Mouse (Mus musculus) heart, adult 2 months (tissue): ENCODE data around the gene BC030499. TPM values are rescaled to one million over a fixed set of nuclear protein-coding genes. Genes with fewer than 3 reads are reported as not detected.
A peak's percentile ranks its signal among the peaks of the same experiment; 100 is the strongest.

Experiments used
- DNase-seq, 2 experiments: peaks; one replicate each; pipeline ENCODE4 v3.0.0; 2021
- H3K27ac ChIP-seq: fragments of 200-600 bp; 2 replicates; pipeline ENCODE4 v1.8.1; 2022
- H3K27me3 ChIP-seq: fragments of 200-500 bp; 2 replicates; pipeline ENCODE4 v1.6.1; 2012; ENCODE audit warnings: mild to moderate bottlenecking, low read length, inconsistent platforms, mixed read lengths; ENCODE audit not compliant: control insufficient read depth, insufficient read depth
- H3K36me3 ChIP-seq: fragments of 200-500 bp; 2 replicates; pipeline ENCODE4 v1.6.1; 2012; ENCODE audit warnings: low read length, inconsistent platforms; ENCODE audit not compliant: control insufficient read depth, insufficient read depth
- H3K4me1 ChIP-seq: fragments of 200-500 bp; 2 replicates; pipeline ENCODE4 v1.6.1; 2011; ENCODE audit warnings: low read length; ENCODE audit not compliant: control insufficient read depth, insufficient read depth
- H3K4me3 ChIP-seq: fragments of 200-600 bp; 2 replicates; pipeline ENCODE4 v1.8.1; 2022
- H3K79me2 ChIP-seq: fragments of 200-500 bp; replicated peaks from 2 replicates; pipeline ENCODE4 v1.6.1; 2012; ENCODE audit warnings: mild to moderate bottlenecking, inconsistent platforms, low read length, moderate library complexity, mixed read lengths; ENCODE audit not compliant: control insufficient read depth, insufficient read depth
- H3K9ac ChIP-seq: fragments of 200-500 bp; 2 replicates; pipeline ENCODE4 v1.6.1; 2012; ENCODE audit warnings: low read depth, mild to moderate bottlenecking, control low read depth, inconsistent platforms, low read length, mixed read lengths
- CTCF ChIP-seq: fragments of 200-600 bp; IDR thresholded peaks from 2 replicates; pipeline ENCODE4 v1.8.1; 2022; ENCODE audit warnings: antibody characterized with exemption, mild to moderate bottlenecking, moderate library complexity
- EP300 ChIP-seq: fragments of 200-500 bp; IDR thresholded peaks from 2 replicates; pipeline ENCODE4 v1.6.1; 2011; ENCODE audit warnings: low read depth, low read length, control low read depth; ENCODE audit not compliant: insufficient read depth
- POLR2A ChIP-seq: fragments of 200-500 bp; IDR thresholded peaks from 2 replicates; pipeline ENCODE4 v1.6.1; 2011; ENCODE audit warnings: mild to moderate bottlenecking, low read depth, low read length, control low read depth; ENCODE audit not compliant: insufficient read depth
- WGBS: fragments of 180-500 bp; shearing (Covaris S2); methylation state at CpG from one replicate; pipeline ENCODE4 v1.1.7; 2018; 5-methylcytosine and 5-hydroxymethylcytosine counted together
- intact Hi-C: fragments of 180-260 bp; cut with DNase I; formaldehyde crosslinking; loops from one replicate; pipeline ENCODE4 v1.15.1; 2025
- polyA plus RNA-seq: library from polyadenylated mRNA; depleted of rRNA; stranded (reverse); fragments of >200 nt; gene quantifications from 2 replicates; pipeline ENCODE4 v1.2.3, GENCODE M21; 2012
- total RNA-seq, 2 experiments: library from RNA; stranded (reverse); gene quantifications; 2 replicates each; pipeline ENCODE4 v1.2.3; 2021

The BC030499 gene
- total and polyA plus RNA-seq, 3 experiments = 0.37 to 0.75 (median 0.65) TPM

- Histone ChIP-seq H3K27me3 (no peaks in the 10 kb centered on the region), H3K79me2 (no peaks in the 10 kb centered on the region), H3K27ac (no peak overlapping the region), H3K36me3 (no peaks in the 10 kb centered on the region), H3K4me1 (no peaks in the 10 kb centered on the region), H3K9ac (no peak overlapping the region), H3K4me3 (no peak overlapping the region)
- TF ChIP-seq CTCF = no peak
- no peak for TF ChIP-seq EP300
- 92% methylated on average over 6 of the region's 6 CpGs for WGBS
- intact Hi-C loops = no loop called here
- no peak for DNase-seq
Observed at GRCm38 (mm10) chr11:78294585-78294984, 3.9 kb downstream of the BC030499 start.

- intact Hi-C loops = loop anchor here (5.0 kb wide), 1 partner anchor 46 kb away; no protein-coding TSS in a partner anchor
- Histone ChIP-seq H3K4me1 (no peaks in the 10 kb centered on the region), H3K79me2 (no peaks in the 10 kb centered on the region), H3K4me3 (peak overlapping the region; percentile 73), H3K27me3 (no peaks in the 10 kb centered on the region), H3K36me3 (no peaks in the 10 kb centered on the region), H3K9ac (peak overlapping the region; percentile 66), H3K27ac (no peak overlapping the region; the same call in 1 of the 2 replicates)
- TF ChIP-seq POLR2A = no peak
- no peak for TF ChIP-seq EP300
- TF ChIP-seq CTCF = no peak
- 67% methylated on average over 7 of the region's 7 CpGs for WGBS
- no peak for DNase-seq
Observed at GRCm38 (mm10) chr11:78300917-78301316, 10.3 kb downstream of the BC030499 start.

- Histone ChIP-seq H3K9ac (peak within 1 kb of the TSS; percentile 66), H3K27ac (no peak within 1 kb of the TSS; the same call in 1 of the 2 replicates), H3K79me2 (no peaks in the 10 kb centered on the region), H3K4me1 (no peaks in the 10 kb centered on the region), H3K36me3 (no peaks in the 10 kb centered on the region), H3K4me3 (peak within 1 kb of the TSS; percentile 73), H3K27me3 (no peaks in the 10 kb centered on the region)
- peak; percentile 91 to 92 for DNase-seq
- no peak for TF ChIP-seq POLR2A
- no peak for TF ChIP-seq CTCF
- TF ChIP-seq EP300 = no peak
- WGBS = under 1% methylated on average over 49 of the region's 49 CpGs
- intact Hi-C loops = loop anchor here (5.0 kb wide), 1 partner anchor 46 kb away; no protein-coding TSS in a partner anchor
Observed at GRCm38 (mm10) chr11:78301357-78302084, 10.9 kb downstream of the BC030499 start, which contains the start of gene Spag5. Gene Spag5 (plus strand): TSS chr11:78301529.

GRCm38 (mm10) chr11:78305272-78305671 is 14.6 kb downstream of the BC030499 start:
- intact Hi-C loops = no loop called here
- WGBS = 85% methylated on average over 4 of the region's 4 CpGs
- H3K4me3 ChIP-seq = no peak overlapping the region
- H3K4me1 ChIP-seq = no peaks in the 10 kb centered on the region
- no peaks in the 10 kb centered on the region for H3K27me3 ChIP-seq
- no peaks in the 10 kb centered on the region for H3K79me2 ChIP-seq
- H3K9ac ChIP-seq = no peak overlapping the region
- no peak for DNase-seq
- TF ChIP-seq EP300 (no peak), CTCF (no peak), POLR2A (no peak)
- H3K36me3 ChIP-seq = no peaks in the 10 kb centered on the region
- no peak overlapping the region for H3K27ac ChIP-seq

- TF ChIP-seq CTCF = no peak
- no peak for TF ChIP-seq EP300
- no peak for TF ChIP-seq POLR2A
- Histone ChIP-seq H3K4me3 (no peak overlapping the region), H3K79me2 (no peaks in the 10 kb centered on the region), H3K9ac (no peak overlapping the region), H3K36me3 (no peaks in the 10 kb centered on the region), H3K27me3 (no peaks in the 10 kb centered on the region), H3K4me1 (no peaks in the 10 kb centered on the region), H3K27ac (no peak overlapping the region)
- intact Hi-C loops = no loop called here
- 89% methylated on average over 8 of the region's 8 CpGs for WGBS
- no peak for DNase-seq
Observed at GRCm38 (mm10) chr11:78310861-78311511, 20.3 kb downstream of the BC030499 start.

- Histone ChIP-seq H3K4me1 (no peaks in the 10 kb centered on the region), H3K36me3 (no peaks in the 10 kb centered on the region), H3K27ac (no peak overlapping the region), H3K9ac (no peak overlapping the region), H3K4me3 (no peak overlapping the region), H3K79me2 (no peaks in the 10 kb centered on the region), H3K27me3 (no peaks in the 10 kb centered on the region)
- 93% methylated on average over 2 of the region's 2 CpGs for WGBS
- DNase-seq = no peak
- TF ChIP-seq POLR2A = no peak
- TF ChIP-seq EP300 = no peak
- no peak for TF ChIP-seq CTCF
- intact Hi-C loops = no loop called here
Observed at GRCm38 (mm10) chr11:78313662-78314061, 23.0 kb downstream of the BC030499 start.
